Mouse (Mus musculus): ENCODE data around the gene Zbtb24. TPM values are rescaled to one million over a fixed set of nuclear protein-coding genes. Genes with fewer than 3 reads are reported as not detected.
A peak's percentile ranks its signal among the peaks of the same experiment; 100 is the strongest.

Zbtb24 gene
- polyA plus RNA-seq, 1 experiment = 11.9 TPM

DNA sequence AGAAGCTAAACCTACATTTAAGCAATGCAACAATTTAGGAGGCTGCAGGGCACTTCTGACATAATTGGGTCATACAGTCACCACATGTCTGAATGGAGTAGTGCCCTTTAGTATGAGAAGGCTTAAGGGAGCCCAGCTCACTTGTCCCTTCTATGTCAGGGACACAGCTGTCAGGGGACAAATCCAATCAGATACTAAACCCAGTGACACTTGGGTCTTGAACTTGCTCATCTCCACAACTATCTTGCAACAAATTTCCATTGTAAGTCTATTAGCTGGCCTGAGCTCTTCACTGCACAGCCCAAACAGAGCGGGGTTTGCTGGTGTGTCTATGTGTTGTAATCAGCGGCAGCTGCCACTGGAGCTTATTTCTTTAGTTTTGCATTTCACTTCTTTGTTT is 26.5 kb upstream of the Zbtb24 start:
- H3K27ac ChIP-seq (ENCODE audit: control insufficient read depth, insufficient read depth, low read depth, low read length, poor library complexity) = no peak overlapping the region
- 81% methylated on average over 2 of the region's 2 CpGs for WGBS
- TF ChIP-seq CTCF (IDR thresholded peaks at IDR 0.05; ENCODE audit: control insufficient read depth, insufficient read depth, low read length) (no peak), POLR2A (IDR thresholded peaks at IDR 0.05; ENCODE audit: borderline replicate concordance, control insufficient read depth, low read depth, low read length) (no peak)
- no peaks in the 10 kb centered on the region for H3K4me1 ChIP-seq (ENCODE audit: control insufficient read depth, insufficient read depth, low read length)
- H3K4me3 ChIP-seq (replicated peaks; ENCODE audit: control insufficient read depth, low read depth, low read length) = no peak overlapping the region

DNA sequence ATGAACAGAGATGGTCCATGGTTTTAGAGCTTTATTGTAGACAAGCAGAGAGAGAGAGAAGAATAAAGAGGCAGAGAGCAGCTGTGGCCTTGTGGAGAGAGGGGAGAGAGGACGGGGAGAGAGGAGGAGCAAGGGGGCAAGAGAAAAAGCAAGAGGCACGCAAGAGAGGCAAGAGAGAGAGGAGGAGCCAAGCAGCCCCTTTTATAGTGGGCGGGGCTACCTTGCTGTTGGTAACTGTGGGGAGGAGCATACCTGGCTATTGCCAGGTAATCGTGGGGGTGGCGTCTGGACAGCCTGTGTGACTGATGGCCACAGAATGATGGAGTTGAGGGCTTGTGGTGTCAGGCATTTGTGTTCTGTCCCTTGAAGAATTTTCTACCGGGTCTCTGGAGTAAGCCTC is 23.8 kb upstream of the Zbtb24 start:
- no peak overlapping the region for H3K27ac ChIP-seq (ENCODE audit: control insufficient read depth, insufficient read depth, low read depth, low read length, poor library complexity)
- H3K4me3 ChIP-seq (replicated peaks; ENCODE audit: control insufficient read depth, low read depth, low read length) = no peak overlapping the region
- 71% methylated on average over 6 of the region's 6 CpGs for WGBS
- no peak for TF ChIP-seq CTCF (IDR thresholded peaks at IDR 0.05; ENCODE audit: control insufficient read depth, insufficient read depth, low read length)
- TF ChIP-seq POLR2A (IDR thresholded peaks at IDR 0.05; ENCODE audit: borderline replicate concordance, control insufficient read depth, low read depth, low read length) = no peak
- no peaks in the 10 kb centered on the region for H3K4me1 ChIP-seq (ENCODE audit: control insufficient read depth, insufficient read depth, low read length)

- WGBS = 24% methylated on average over 4 of the region's 4 CpGs
- H3K4me3 ChIP-seq (replicated peaks; ENCODE audit: control insufficient read depth, low read depth, low read length) = no peak overlapping the region
- no peaks in the 10 kb centered on the region; the same call in 1 of the 2 replicates for H3K4me1 ChIP-seq (ENCODE audit: control insufficient read depth, insufficient read depth, low read length)
- no peak overlapping the region for H3K27ac ChIP-seq (ENCODE audit: control insufficient read depth, insufficient read depth, low read depth, low read length, poor library complexity)
- TF ChIP-seq CTCF (IDR thresholded peaks at IDR 0.05; ENCODE audit: control insufficient read depth, insufficient read depth, low read length) = peak; percentile 37; the same call in 1 of the 2 replicates
- no peak for TF ChIP-seq POLR2A (IDR thresholded peaks at IDR 0.05; ENCODE audit: borderline replicate concordance, control insufficient read depth, low read depth, low read length)
Measured at GRCm38 (mm10) chr10:41434624-41435023, 15.6 kb upstream of the Zbtb24 start.

GRCm38 (mm10) chr10:41435141-41435540 is 15.0 kb upstream of the Zbtb24 start:
- TF ChIP-seq CTCF (IDR thresholded peaks at IDR 0.05; ENCODE audit: control insufficient read depth, insufficient read depth, low read length) = no peak
- no peak for TF ChIP-seq POLR2A (IDR thresholded peaks at IDR 0.05; ENCODE audit: borderline replicate concordance, control insufficient read depth, low read depth, low read length)
- Histone ChIP-seq H3K27ac (ENCODE audit: control insufficient read depth, insufficient read depth, low read depth, low read length, poor library complexity) (no peak overlapping the region), H3K4me1 (ENCODE audit: control insufficient read depth, insufficient read depth, low read length) (no peaks in the 10 kb centered on the region; the same call in 1 of the 2 replicates), H3K4me3 (replicated peaks; ENCODE audit: control insufficient read depth, low read depth, low read length) (no peak overlapping the region)
- 53% methylated on average over 3 of the region's 3 CpGs for WGBS

DNA sequence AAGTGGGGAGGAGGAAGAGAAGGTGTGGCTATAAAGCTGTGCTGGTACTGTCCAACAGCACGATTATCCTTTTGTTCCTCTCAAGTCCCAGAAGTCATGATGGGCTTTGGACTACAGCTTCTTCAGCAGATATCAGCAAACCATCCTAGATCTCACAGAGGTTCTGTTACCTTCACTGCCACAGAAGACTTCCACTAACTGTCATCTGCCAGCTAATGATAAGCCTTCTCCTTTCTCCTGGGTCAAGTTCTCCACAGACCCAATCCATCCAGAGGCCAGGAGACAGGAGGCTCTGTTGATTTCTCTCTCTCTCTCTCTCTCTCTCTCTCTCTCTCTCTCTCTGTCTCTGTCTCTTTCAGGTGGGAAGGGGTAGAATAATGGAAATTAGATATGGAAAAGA is 2.0 kb upstream of the Zbtb24 start:
- Histone ChIP-seq H3K4me3 (replicated peaks; ENCODE audit: control insufficient read depth, low read depth, low read length) (no peak overlapping the region), H3K27ac (ENCODE audit: control insufficient read depth, insufficient read depth, low read depth, low read length, poor library complexity) (no peak overlapping the region), H3K4me1 (ENCODE audit: control insufficient read depth, insufficient read depth, low read length) (peaks cover 2% of the 10 kb centered on the region; the same call in 1 of the 2 replicates)
- WGBS = 54% methylated on average over 1 of the region's 1 CpGs
- TF ChIP-seq POLR2A (IDR thresholded peaks at IDR 0.05; ENCODE audit: borderline replicate concordance, control insufficient read depth, low read depth, low read length) (no peak), CTCF (IDR thresholded peaks at IDR 0.05; ENCODE audit: control insufficient read depth, insufficient read depth, low read length) (no peak)

GRCm38 (mm10) chr10:41449684-41450083 is 499 bp upstream of the Zbtb24 start:
- TF ChIP-seq CTCF (IDR thresholded peaks at IDR 0.05; ENCODE audit: control insufficient read depth, insufficient read depth, low read length) (no peak), POLR2A (IDR thresholded peaks at IDR 0.05; ENCODE audit: borderline replicate concordance, control insufficient read depth, low read depth, low read length) (no peak)
- Histone ChIP-seq H3K27ac (ENCODE audit: control insufficient read depth, insufficient read depth, low read depth, low read length, poor library complexity) (peak overlapping the region; percentile 40; the same call in 1 of the 2 replicates), H3K4me1 (ENCODE audit: control insufficient read depth, insufficient read depth, low read length) (peaks cover 2% of the 10 kb centered on the region; the same call in 1 of the 2 replicates), H3K4me3 (replicated peaks; ENCODE audit: control insufficient read depth, low read depth, low read length) (peak overlapping the region; percentile 67)
- WGBS = 6% methylated on average over 14 of the region's 14 CpGs

GRCm38 (mm10) chr10:41450780-41451522 is 768 bp downstream of the Zbtb24 start:
- no peak for TF ChIP-seq CTCF (IDR thresholded peaks at IDR 0.05; ENCODE audit: control insufficient read depth, insufficient read depth, low read length)
- 41% methylated on average over 18 of the region's 18 CpGs for WGBS
- Histone ChIP-seq H3K4me1 (ENCODE audit: control insufficient read depth, insufficient read depth, low read length) (peaks cover 2% of the 10 kb centered on the region; the same call in 1 of the 2 replicates), H3K4me3 (replicated peaks; ENCODE audit: control insufficient read depth, low read depth, low read length) (peak overlapping the region; percentile 93), H3K27ac (ENCODE audit: control insufficient read depth, insufficient read depth, low read depth, low read length, poor library complexity) (peak overlapping the region; percentile 78; the same call in 1 of the 2 replicates)

DNA sequence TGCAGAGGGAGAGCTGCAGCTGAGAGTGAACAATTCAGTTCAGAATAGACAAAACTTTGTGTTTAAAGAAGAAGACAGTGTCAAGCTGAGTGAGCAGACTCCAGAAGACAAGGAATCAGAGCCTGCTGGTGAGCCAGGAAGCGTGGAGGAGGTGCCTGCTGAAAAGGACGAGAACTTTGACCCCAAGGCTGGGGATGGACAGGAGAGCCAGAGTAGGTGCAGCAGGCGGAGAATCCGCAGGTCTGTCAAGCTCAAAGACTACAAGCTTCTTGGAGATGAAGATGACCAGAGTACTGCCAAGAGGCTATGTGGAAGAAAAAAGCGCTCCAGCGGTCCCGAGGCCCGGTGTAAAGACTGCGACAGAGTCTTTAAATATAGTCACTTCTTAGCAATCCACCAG is 1.5 kb downstream of the Zbtb24 start:
- TF ChIP-seq POLR2A (IDR thresholded peaks at IDR 0.05; ENCODE audit: borderline replicate concordance, control insufficient read depth, low read depth, low read length) (no peak), CTCF (IDR thresholded peaks at IDR 0.05; ENCODE audit: control insufficient read depth, insufficient read depth, low read length) (no peak)
- Histone ChIP-seq H3K27ac (ENCODE audit: control insufficient read depth, insufficient read depth, low read depth, low read length, poor library complexity) (no peak overlapping the region), H3K4me3 (replicated peaks; ENCODE audit: control insufficient read depth, low read depth, low read length) (no peak overlapping the region), H3K4me1 (ENCODE audit: control insufficient read depth, insufficient read depth, low read length) (peaks cover 2% of the 10 kb centered on the region; the same call in 1 of the 2 replicates)
- WGBS = 94% methylated on average over 9 of the region's 9 CpGs

Data from bone marrow, adult 2 months (tissue).